Mouse (Mus musculus): ENCODE measurements around the gene Prkar1a.

Prkar1a gene

DNA sequence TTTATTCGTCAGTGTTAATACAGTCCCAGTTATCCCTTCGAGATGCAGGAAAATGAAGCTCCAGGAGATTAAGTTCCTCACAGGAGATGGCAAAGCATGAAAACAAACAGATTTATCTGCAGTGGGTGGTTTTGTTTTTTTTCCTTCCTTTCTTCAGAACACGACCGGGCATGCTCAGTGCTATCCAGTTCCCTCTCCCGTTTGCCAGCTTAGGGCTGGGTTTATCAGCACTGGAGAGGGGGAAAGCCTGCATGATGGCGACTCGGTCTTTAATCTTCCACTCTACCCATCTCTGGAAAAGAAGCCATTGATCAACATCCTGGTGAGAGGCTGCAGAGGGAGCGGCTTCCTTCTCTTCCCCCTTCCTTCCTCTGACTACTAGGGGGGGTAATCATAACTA is at the start of gene Prkar1a:
Prkar1a (plus strand) TSS at position 200 of the 400 bp plus-strand sequence.
- DNase-seq, result no peak

DNA sequence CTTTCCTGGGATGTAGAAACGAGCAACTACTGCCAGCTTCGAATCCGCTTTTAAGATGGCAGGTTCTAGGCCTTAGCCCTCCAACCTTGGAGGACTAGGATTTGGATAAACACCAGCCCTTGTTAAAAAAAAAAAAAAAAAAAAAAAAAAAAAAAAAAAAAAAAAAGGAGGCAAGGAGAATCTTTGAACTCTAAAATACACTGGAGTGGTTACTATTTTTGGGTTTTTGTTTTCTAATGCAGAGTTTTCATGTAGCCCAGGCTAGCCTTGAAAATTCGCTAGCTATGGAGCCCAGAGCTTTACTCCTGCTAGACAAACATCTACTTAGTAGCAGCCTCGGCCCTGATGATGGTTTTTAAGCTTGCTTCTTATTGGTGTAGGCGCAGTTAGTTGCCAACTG is 41.6 kb upstream of the Prkar1a start:
- no peak for DNase-seq

DNA sequence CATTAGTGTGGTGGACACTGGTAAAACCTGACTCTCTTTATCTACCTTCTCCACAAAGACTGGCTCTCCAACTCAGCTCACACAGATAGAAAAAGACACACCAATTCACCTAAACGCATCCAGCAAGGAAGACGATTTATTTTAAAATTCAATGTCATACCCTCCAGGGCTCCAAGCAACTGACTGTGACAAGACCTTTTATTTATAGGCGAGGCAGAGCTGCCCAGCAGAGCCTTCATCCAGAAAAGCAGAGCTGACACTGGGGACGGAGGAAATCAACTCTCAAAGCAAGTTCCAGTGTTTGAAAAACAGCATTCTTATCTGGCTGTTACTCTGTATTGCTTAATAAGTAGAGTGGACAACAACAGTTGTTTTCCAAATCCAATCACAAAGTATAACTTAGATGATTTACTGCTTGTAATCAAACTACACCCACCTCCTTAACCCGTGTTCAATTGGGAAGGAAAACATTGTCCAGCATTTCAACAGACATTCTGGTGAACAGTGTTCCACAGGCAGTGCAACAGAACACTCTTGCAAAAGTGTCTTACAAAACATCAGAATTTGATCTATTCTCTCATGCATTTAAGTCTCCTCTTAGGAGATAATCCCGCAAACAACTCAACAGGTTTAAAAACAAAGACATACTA is 40.1 kb upstream of the Prkar1a start:
- no peak for DNase-seq

DNA sequence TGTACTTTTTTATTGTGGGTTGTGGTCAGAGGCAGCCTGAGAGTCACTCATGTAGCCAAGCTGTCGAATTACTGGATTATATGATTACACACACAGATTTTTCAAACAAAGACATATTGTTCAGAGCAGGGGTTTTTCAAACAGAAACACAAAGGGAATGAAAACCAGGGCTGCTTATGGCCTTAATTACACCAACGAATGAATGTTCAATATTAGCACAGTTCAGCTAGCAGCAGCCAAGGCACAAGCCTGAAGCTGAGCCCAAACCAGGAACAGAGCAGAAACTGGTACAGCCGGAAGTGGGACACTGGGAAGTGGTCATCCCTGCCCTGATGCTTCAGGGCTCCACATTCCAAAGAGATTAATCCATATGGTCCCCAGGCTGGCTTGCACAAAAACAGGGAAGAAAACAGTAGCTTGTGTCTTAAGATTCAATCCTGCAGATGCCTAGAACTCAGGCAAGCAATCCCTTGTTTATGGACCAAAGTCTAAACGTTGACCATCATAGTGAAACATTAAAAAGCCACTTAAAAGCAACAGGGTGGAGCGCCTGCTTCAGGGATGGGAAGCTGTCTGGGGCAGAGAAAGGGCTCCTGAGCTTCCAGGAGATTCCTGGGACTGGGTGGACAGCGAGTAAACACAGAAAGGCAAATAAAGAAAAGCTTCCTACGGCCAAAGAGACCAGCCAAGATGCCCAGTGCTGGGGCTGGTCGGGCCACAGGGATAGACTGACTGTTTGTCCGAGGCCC is 39.0 kb upstream of the Prkar1a start:
- DNase-seq, result no peak

DNA sequence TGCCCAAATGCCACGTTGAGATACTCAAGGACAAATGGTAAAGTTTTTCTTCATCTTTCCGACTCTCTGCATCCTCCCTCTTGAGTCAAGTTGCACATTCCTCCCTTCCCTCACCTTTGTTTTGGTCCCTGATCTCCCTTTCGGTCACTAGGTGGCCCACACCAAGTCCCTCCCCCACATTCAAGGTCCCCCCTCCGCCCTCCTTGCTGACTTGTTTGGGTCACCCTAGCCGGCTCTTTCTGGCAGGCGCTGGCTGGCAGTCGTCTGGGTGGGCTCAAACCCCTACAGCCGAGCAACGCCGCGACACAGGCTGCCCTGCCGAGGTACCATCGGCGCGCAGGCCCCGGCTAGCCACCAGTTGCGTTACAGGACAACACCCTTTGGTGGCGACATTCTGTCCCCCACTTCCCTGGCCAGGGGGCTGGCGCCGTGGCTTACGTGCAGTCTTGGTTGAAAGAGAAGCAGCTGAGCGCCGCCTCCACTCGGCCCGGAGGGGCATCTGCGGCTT is 38.4 kb upstream of the Prkar1a start:
- DNase-seq, result no peak

DNA sequence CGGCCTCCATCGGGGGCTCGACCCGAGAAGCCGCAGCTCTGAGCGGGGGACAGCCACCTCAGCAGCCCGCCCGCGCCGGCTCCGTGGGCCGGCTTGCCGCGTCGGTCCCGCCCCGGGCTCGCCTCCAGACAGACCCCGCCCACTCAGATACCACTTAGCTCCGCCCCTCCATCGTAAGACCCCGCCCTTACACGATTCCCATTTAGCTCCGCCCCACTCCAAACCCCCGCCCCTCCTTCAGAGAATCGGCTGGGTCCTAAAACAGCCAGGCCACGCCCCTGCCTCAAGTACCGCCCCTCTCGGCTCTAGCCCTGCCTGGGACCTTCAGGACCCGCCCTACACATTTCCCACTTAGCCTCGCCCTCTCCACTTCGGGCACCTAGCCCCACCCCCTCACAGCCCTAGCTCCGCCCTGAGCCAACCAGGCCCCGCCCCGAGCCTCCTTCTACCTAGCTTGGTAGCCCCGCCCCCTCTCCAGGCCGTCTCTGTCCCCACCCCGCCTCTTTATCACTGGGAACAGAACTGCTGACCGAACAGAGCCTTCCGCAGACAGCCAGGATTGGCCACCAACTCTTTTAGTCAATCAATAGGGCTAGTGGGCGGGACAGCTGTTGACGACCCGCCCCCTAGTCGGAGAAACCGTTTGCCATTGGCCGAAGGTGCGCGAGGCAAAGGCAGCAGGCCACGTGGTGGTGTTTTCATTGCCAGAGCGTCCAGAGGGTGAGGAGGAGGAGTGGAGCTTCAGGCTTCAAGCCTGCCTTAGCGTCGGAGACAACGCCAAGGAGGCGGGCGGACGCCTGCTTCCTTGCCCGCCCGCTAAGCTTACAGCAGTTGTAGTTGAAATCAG is 37.7 kb upstream of the Prkar1a start, which contains the start of gene Wipi1:
Wipi1 (minus strand) TSS at position 665 of the 847 bp plus-strand sequence.
- peak; percentile 100 for DNase-seq

DNA sequence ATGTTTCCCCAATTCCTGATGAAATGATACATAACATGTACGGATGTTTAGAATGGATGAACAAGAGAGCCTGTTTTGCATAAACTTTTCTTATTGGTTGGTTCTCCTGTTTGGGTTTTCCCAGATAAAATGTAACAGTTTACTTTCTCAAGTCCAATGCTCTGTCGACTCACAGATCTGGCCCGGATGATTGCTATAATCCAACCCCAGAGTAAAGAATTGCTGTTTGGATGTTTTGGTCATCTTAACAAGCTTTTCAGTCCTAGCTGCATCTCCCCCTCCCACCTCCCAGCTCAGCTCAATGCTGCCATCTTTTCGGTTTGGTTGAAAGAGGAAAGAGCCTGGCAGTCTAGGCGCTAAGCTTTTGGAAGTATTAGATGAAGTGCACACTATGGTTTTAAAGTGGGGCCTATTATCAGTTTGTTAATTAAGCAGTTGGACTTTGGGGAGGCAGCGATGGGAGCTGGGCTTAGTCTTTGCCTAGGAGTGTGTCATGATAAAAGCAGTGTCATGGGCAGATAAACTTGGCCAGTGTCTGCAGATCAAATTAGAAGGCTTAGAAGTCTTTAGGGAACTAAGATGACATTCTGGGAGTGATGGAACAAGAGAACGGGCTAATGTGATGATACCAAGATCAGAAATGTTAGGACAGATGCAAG is 36.2 kb upstream of the Prkar1a start:
- DNase-seq, result peak; percentile 81

DNA sequence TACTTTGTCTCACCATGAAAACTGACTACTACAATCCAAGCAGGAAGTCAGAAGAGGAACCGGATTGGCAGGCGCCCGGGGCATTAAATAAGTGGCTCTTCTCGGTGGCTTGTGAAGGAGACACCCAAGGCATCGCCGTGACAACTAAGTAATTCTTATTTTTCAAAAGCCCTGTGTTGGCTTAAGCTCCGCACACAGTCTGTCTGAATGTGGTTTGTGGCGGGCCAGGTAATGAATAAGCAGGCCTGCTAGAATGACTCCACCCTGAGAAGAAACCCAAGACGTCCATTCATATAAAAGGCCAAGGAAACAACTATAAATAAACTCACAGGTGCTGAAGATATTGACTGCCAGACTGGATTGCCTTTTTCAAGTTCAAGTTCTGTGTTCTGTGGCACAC is 33.9 kb upstream of the Prkar1a start:
- DNase-seq, result peak; percentile 53

DNA sequence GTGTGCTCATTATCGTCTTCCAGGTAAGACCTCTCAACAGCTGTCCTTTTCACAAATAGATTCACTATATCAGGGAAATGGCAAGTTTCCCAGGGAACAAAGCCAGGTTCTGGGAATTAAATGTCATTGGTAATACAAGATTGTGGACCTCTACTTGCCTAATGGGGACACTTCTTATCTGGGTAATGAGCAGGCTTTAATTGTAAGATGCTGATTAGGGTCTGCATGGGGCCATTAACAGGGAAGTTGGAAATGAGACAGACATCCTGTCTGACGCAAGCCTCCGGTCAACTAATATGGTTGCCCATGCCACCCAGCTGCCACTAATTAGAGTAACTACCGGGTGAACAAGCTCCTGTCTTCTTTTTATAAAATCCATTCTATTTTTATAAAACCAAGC is 32.9 kb upstream of the Prkar1a start:
- DNase-seq, result peak; percentile 45

DNA sequence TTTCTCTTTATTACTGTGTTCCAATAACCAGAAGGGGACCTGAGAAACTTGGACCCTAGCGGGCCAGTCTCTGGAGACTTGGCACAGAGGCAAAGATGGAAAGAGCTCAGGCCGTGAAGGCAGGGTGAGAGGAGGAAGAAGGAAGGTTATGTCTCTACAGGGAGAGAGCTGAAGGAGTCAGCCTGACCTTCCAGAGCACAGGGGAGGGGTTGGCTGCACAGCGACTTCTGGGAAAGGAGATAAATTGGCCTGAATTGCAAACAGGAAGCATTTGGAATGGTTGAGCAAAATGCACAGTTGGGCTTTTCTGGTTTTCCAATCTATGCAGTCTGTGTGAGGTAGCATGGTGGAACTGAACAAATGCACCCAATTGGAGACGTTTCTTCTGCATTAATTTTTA is 32.4 kb upstream of the Prkar1a start:
- peak; percentile 78 for DNase-seq

DNA sequence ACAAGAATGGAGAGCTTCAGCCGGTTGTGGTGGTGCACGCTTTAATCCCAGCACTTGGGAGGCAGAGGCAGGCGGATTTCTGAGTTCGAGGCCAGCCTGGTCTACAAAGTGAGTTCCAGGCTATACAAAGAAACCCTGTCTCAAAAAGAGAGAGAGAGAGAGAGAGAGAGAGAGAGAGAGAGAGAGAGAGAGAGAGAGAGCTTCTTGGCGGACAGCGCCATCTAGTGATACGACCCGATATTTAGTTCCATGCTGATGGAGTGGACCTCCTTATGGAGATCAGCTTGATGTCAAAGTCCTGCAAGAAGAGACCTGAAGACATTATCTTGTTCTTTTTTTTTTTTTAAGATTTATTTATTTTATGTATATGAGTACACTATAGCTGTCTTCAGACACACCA is 30.1 kb upstream of the Prkar1a start:
- peak; percentile 83 for DNase-seq

DNA sequence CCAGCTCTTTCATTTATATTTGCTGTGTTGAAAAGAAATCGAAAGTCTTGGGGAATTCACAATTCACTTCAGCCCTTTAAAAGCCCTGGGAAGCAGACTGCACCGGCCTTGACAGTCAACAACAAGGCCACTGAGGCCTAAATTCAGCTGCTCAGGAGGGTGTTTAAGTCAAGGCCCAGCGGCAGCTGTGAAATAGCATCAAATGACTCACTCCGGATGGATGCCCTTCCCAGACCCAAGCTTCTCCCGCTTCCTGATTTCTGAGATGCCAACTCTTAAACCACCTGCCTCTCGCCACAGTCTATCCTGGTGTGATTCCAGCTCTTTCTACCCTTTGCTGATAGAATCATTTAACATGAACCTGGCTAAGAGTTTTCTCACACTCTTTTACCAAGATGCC is 28.8 kb upstream of the Prkar1a start:
- DNase-seq, result no peak

DNA sequence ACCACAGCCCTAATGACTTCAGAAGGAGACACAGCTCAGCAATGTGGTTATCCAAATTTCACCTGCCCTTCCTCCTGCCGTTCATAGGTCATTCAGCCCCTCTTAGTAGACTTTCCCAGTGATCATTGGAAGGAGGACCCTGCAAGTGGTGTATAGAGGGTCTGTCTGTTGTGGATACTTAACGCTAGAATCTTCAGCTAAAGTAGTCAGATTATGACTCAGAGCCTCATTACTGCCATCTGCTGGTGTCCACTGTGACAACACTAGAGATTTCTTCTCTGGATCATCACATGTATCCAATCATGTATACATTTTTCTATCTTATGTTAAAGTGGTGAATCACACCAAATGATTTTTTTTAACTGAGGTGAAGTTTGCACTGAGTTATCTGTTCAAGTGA is 28.0 kb upstream of the Prkar1a start:
- peak; percentile 73 for DNase-seq

DNA sequence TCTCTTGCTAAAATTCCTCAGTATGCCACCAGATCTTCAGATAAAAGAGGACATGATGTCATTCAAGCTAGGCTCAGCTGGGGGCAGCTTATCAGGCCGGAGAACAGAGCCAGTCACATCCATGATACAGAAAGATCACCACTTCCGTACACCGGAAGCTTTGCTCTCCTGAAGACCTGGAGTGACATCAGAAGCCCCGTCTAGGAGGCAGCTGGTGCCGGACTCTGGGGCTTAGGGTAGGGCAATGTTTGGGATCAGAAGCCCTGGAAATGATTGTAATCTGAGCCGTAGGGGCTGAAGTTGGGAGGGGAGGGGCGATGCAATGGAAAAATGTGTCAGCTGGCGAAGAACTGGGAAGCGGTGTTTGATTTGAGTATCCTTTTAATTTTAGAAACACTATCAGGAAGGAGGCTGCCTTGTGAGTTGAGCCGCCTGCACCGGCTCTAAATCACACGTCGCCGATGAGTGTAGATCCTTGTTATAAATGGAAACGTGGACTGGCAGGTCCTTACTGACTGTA is 26.6 kb upstream of the Prkar1a start:
- peak; percentile 18 for DNase-seq

DNA sequence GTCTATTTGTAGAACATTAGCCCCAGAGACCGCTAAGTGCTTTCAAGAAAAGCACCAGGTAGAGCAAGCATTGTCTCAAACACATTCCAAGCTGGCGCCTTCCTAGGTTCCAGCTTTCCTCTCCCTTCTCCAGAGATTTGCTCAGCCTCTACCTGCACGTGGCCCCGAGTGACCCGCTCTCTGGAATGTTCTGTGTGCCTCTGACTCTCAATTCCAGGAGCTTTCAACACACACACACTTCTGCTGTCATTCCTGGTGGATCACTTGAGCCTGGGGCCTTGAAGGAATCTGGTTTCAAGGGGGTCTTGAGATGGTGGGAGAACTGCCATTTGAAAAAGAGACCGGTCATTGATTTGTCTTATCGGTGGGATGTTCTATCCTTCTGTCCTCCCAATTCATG is 26.0 kb upstream of the Prkar1a start:
- DNase-seq, result no peak

DNA sequence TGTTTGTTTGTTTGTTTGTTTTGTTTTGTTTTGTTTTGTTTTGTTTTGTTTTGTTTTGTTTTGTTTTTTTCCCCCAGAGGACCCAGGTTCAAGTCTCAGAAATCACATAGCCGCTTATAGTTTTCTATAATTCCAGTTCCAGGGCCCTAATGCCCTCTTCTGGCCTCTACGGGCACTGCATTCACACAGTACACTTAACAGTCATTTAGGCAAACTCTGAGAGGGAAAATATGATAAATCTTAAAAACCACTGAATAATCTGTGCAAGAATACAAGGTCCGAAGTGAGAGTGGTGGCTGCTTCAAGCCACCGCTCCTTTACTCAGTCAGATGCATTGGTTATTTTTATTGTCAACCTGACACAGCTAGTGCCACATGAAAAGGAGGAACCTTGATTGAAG is 21.6 kb upstream of the Prkar1a start:
- no peak for DNase-seq

DNA sequence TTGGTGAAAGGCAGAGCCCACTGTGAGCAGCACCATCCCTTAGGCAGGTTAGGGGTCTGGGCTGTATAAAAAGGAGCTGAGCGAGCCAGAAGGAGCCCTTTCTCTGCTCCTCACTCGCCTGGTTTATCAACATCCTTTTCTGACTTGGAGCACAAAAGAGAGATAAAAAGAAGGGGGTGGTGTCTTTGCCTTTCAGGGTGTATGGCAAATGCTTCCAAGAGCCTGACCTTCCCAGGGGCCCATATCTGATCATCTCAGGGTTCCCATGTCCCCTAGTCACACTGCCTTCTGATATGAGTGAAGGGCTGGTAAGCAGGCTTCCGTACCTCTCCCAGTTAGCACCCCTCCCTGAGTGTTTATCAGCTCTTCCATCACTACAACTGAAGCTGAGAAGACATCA is 21.1 kb upstream of the Prkar1a start:
- DNase-seq, result no peak

DNA sequence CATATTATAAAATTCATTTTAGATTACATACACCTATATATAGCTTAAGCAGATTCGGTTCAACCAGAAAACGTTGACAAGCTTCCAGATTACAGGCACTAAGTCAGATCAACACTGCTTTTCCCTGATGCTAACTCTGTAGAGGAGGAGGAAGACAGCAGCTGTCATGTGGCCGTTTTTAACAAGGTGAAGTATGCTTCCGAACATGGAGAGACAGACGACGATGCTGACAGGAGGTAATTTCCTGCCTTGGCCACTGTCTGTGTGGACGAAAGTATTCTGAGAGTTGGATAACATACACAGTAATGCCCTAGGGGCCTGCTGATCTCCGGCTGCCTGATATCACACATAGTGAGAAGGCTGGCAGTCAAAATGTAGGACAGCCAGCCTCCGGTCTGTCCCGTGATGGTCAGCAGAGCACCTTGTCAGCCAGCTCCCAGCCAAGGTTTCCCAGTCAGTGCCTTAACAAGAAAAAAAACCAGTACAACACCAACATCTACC is 20.1 kb upstream of the Prkar1a start:
- no peak for DNase-seq

DNA sequence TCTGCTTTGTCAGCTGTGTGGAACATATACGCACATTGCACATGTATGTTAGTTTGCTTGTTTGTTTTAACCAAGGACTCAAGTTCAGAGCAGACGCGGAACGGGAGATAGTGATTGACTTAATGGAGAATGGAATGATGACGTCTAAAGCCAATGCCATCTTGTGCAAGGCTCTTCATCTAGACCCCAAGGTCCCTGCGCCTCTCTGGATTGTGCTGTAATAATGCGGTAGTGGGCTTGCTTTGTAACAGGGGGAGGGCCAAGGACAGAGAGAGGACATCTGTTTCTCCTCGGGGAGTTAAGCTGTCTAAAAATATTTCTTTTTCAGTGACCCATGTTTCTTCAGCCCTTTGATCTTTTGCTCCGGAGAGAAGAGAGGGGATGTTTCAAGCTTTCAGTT is 14.3 kb upstream of the Prkar1a start:
- DNase-seq, result no peak

DNA sequence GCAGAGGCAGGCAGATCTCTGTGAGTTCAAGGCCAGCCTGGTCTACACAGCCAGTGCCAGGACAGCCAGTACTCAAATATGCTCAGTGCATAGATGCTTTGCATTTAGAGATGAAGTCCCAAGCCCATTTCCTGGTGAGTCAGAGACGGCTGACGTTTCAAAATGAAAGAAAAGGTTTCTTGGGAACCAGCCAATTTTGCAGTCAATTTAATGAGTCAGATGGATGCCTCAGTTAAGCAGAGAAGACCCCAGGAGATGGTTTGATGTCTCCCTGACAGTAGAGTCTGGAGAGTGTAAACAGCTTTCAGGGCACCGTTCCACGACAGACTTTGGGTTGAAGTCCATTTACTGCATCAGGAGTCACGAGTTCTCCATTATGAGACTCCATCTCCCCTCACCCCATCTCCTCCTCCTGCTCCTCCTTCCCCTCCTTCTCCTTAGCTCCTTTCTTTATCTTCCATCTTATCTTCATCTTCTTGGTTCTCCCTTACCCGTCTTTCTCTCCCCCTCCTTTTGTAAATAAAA is 13.3 kb upstream of the Prkar1a start:
- DNase-seq, result no peak

DNA sequence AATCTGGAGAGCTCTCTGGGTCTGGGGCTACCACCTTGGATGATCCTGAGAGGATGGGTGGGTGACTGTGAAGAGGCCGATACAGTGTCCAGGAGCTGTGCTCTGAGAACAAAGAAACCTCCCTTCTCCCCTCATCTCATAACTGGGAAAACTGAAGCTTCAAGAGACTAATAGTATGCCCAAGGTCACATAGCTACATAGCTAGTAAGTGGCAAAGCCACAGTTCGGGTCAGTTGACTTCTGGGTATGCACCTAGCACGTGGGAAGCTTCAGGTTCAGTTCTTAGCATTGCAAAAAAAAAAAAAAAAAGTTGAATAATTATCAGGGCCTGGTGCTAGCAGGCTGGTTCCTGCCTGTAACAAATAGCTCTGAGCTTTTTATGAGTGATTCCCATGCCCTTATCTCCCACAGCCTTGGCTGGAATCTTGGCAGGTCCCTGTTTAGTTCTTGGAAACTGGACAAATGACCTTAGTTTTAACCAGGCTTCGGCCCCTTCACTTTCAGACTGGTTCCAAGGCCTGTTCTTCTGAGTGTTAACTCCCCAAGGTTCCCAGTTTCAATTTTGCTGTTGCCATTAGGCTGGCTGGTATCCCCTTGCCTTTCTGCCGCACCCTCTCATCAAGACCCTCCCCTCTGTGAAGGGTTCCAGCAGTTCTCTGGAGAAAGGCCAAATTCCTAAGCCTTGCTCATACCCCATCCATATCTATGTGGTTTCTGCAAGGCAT is 7.5 kb upstream of the Prkar1a start:
- no peak for DNase-seq
